Mouse (Mus musculus) forebrain, embryonic 14.5 days (tissue): ENCODE measurements at regions not wholly inside any gene's neighbourhood (a gene's known extent, or its start where the extent isn't known, plus 50 kb on each side); places are given as distances from the start of the nearest gene placed in this dataset.
A peak's percentile ranks its signal among the peaks of the same experiment; 100 is the strongest.

ENCODE experiments used
- ATAC-seq: fragments of 200-750 bp; cut with Nextera tagmentation; 2 replicates; pipeline ENCODE4 v1.8.0; 2017; ENCODE audit warnings: mild to moderate bottlenecking, moderate library complexity
- DNase-seq: peaks from one replicate; pipeline ENCODE4 v3.0.0-alpha.2; 2015; ENCODE audit warnings: low spot score
- H3K27ac ChIP-seq: fragments of 300-500 bp; sonication (generic); 2 replicates; pipeline ENCODE4 v1.5.1; 2014; ENCODE audit warnings: low read depth, mild to moderate bottlenecking, control low read depth, low read length, moderate library complexity
- H3K27me3 ChIP-seq: fragments of 300-500 bp; sonication (generic); replicated peaks from 2 replicates; pipeline ENCODE4 v1.6.1; 2014; ENCODE audit warnings: low read length, control low read depth, mixed read lengths; ENCODE audit not compliant: control insufficient read depth, insufficient read depth
- H3K36me3 ChIP-seq: fragments of 300-500 bp; sonication (generic); 2 replicates; pipeline ENCODE4 v1.6.1; 2014; ENCODE audit warnings: low read length, control low read depth; ENCODE audit not compliant: control insufficient read depth, insufficient read depth
- H3K4me1 ChIP-seq: fragments of 300-500 bp; sonication (generic); 2 replicates; pipeline ENCODE4 v1.6.1; 2014; ENCODE audit warnings: antibody characterized with exemption, low read length, control low read depth; ENCODE audit not compliant: control insufficient read depth, insufficient read depth
- H3K4me2 ChIP-seq: fragments of 300-500 bp; sonication (generic); 2 replicates; pipeline ENCODE4 v1.6.1; 2014; ENCODE audit warnings: mild to moderate bottlenecking, control low read depth, low read length
- H3K4me3 ChIP-seq: fragments of 300-500 bp; sonication (generic); 2 replicates; pipeline ENCODE4 v1.5.1; 2014; ENCODE audit warnings: low read depth, low read length, control low read depth
- H3K9ac ChIP-seq: fragments of 300-500 bp; sonication (generic); 2 replicates; pipeline ENCODE4 v1.6.1; 2014; ENCODE audit warnings: mild to moderate bottlenecking, low read length, control low read depth, moderate library complexity
- H3K9me3 ChIP-seq: fragments of 300-500 bp; sonication (generic); replicated peaks from 2 replicates; pipeline ENCODE4 v1.6.1; 2016; ENCODE audit warnings: low read length, control low read depth, mixed read lengths; ENCODE audit not compliant: control insufficient read depth
- WGBS: fragments of 180-500 bp; shearing (Covaris S2); extraction: QIAGEN DNeasy Blood & Tissue Kit; methylation state at CpG from one replicate; pipeline ENCODE4 v1.1.7; 2014; 5-methylcytosine and 5-hydroxymethylcytosine counted together

- ATAC-seq = peak; percentile 27; the same call in 1 of the 2 replicates
- 78% methylated on average over 7 of the region's 7 CpGs for WGBS
Measured at GRCm38 (mm10) chr4:62823082-62823481, 142.3 kb upstream of the Zfp618 start.

GRCm38 (mm10) chr4:62823555-62824250 is 141.7 kb upstream of the Zfp618 start:
- WGBS = 36% methylated on average over 9 of the region's 9 CpGs
- H3K9me3 ChIP-seq = no peaks in the 10 kb centered on the region
- no peak overlapping the region for H3K27ac ChIP-seq
- no peaks in the 10 kb centered on the region for H3K4me1 ChIP-seq
- H3K9ac ChIP-seq = no peak overlapping the region
- no peaks in the 10 kb centered on the region for H3K36me3 ChIP-seq
- H3K4me2 ChIP-seq = no peak overlapping the region
- H3K27me3 ChIP-seq = no peaks in the 10 kb centered on the region
- no peak overlapping the region for H3K4me3 ChIP-seq
- peak; percentile 60 for ATAC-seq
- DNase-seq = peak; percentile 74

More at GRCm38 (mm10) chr4:62823082-62823481, 142.3 kb upstream of the Zfp618 start:
- Histone ChIP-seq H3K4me2 (no peak overlapping the region), H3K4me1 (no peaks in the 10 kb centered on the region), H3K27ac (no peak overlapping the region), H3K9ac (no peak overlapping the region), H3K9me3 (no peaks in the 10 kb centered on the region), H3K27me3 (no peaks in the 10 kb centered on the region), H3K4me3 (no peak overlapping the region), H3K36me3 (no peaks in the 10 kb centered on the region)
- DNase-seq = no peak

DNA sequence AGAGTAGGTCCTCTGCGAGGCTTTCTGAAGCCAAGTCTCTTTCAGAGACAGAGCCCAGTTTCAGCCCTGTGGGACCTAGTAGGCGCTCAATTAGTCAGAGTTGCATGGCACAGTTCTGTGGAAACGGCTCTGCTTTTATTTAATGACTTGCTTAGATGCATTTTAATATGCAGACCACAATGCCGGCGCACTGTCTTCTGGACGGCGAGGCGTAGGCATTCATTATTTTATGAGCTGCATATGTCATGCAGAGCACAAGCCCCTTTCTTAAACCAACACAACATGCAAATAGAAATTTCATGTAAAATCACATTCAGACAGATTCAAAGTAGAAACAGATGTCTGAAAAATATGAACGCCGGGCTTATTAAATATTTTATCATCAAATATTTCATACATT is 140.8 kb upstream of the Zfp618 start:
- 73% methylated on average over 10 of the region's 10 CpGs for WGBS
- no peaks in the 10 kb centered on the region for H3K9me3 ChIP-seq
- H3K4me3 ChIP-seq = no peak overlapping the region
- no peaks in the 10 kb centered on the region for H3K36me3 ChIP-seq
- H3K27ac ChIP-seq = no peak overlapping the region
- no peak overlapping the region for H3K9ac ChIP-seq
- ATAC-seq (no peak), DNase-seq (peak; percentile 28)
- no peak overlapping the region for H3K4me2 ChIP-seq
- no peaks in the 10 kb centered on the region for H3K27me3 ChIP-seq
- no peaks in the 10 kb centered on the region for H3K4me1 ChIP-seq

GRCm38 (mm10) chr4:62825256-62825655 is 140.1 kb upstream of the Zfp618 start:
- Histone ChIP-seq H3K27me3 (no peaks in the 10 kb centered on the region), H3K4me2 (no peak overlapping the region), H3K36me3 (no peaks in the 10 kb centered on the region), H3K9me3 (no peaks in the 10 kb centered on the region), H3K4me1 (no peaks in the 10 kb centered on the region), H3K27ac (no peak overlapping the region), H3K4me3 (no peak overlapping the region), H3K9ac (no peak overlapping the region)
- no peak for DNase-seq
- ATAC-seq = no peak
- WGBS = 76% methylated on average over 5 of the region's 5 CpGs

DNA sequence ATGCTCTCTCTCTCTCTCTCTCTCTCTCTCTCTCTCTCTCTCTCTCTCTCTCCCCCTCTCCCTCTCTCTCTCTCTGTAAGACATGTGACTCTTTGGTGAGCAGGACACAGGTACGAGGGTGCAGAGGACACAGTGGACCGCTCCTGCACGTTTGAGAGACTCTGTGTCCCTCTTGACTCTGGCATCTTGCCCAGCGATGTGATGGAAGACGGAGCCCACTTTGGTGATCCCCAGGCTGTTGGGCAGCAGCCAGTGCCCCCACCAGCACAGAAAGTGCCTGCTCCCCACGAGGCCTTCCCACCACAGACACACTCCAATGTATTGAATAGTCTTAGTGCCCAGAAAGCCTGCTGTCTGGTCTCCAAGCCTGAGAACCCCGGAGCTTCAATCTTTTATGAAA is 136.4 kb upstream of the Zfp618 start:
- ATAC-seq (no peak; the same call in 1 of the 2 replicates), DNase-seq (peak; percentile 31)
- H3K4me1 ChIP-seq = peaks cover 3% of the 10 kb centered on the region; the same call in 1 of the 2 replicates
- H3K9ac ChIP-seq = no peak overlapping the region
- no peak overlapping the region for H3K4me3 ChIP-seq
- WGBS = 57% methylated on average over 7 of the region's 7 CpGs
- no peak overlapping the region for H3K4me2 ChIP-seq
- H3K9me3 ChIP-seq = no peaks in the 10 kb centered on the region
- H3K36me3 ChIP-seq = no peaks in the 10 kb centered on the region
- no peak overlapping the region for H3K27ac ChIP-seq
- H3K27me3 ChIP-seq = no peaks in the 10 kb centered on the region

DNA sequence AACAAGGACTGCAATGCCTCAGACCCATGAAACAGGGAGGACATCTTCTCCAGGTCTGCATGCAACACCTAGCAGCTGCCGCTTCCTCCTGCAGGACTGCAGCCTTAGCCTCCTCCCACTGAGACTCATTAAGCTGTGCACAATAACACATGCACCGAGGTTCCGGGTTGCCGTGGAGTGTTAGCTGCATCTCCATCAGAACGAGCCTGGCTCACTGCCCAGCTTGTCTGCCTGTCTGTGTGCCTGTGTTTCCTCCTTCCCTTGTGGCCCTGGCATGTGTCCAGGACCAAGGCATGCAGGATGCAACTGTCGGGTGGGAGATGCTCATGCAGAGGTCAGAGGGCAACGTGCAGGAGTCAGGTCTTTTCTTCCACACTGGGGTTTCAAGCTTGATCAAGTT is 131.4 kb upstream of the Zfp618 start:
- H3K4me3 ChIP-seq = no peak overlapping the region
- H3K27me3 ChIP-seq = no peaks in the 10 kb centered on the region
- H3K9me3 ChIP-seq = no peaks in the 10 kb centered on the region
- peak overlapping the region; percentile 32; the same call in 1 of the 2 replicates for H3K9ac ChIP-seq
- 2% methylated on average over 7 of the region's 7 CpGs for WGBS
- peaks cover 5% of the 10 kb centered on the region; the same call in 1 of the 2 replicates for H3K4me1 ChIP-seq
- H3K4me2 ChIP-seq = no peak overlapping the region
- H3K27ac ChIP-seq = 0 out of 2 replicates have a peak overlapping the region, but pooled peaks have one; percentile 14
- ATAC-seq (peak; percentile 90), DNase-seq (peak; percentile 88)
- no peaks in the 10 kb centered on the region for H3K36me3 ChIP-seq

DNA sequence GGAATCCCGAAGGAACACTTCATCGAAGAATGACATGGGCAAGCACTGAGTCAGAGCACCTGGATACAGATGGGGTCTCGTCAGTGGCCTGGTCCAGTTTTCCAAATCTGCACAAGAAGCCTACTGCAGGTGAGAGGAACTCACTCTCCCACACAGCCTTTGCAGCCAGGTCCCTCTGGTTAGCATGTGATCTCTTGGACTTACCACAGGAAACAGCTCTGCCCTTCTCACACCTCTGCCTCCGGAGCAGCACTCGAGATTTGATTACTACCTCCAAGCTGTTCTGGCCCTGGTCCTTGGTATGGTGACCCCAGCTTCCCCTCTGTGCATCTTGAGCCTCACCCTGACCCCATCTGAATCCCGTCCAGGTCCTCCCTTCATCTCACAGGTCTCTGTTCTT is 128.5 kb upstream of the Zfp618 start:
- no peaks in the 10 kb centered on the region for H3K36me3 ChIP-seq
- DNase-seq (no peak), ATAC-seq (no peak)
- WGBS = 70% methylated on average over 6 of the region's 6 CpGs
- H3K27me3 ChIP-seq = no peaks in the 10 kb centered on the region
- no peaks in the 10 kb centered on the region for H3K9me3 ChIP-seq
- H3K9ac ChIP-seq = no peak overlapping the region
- H3K27ac ChIP-seq = no peak overlapping the region
- peaks cover 5% of the 10 kb centered on the region; the same call in 1 of the 2 replicates for H3K4me1 ChIP-seq
- no peak overlapping the region for H3K4me2 ChIP-seq
- no peak overlapping the region for H3K4me3 ChIP-seq

DNA sequence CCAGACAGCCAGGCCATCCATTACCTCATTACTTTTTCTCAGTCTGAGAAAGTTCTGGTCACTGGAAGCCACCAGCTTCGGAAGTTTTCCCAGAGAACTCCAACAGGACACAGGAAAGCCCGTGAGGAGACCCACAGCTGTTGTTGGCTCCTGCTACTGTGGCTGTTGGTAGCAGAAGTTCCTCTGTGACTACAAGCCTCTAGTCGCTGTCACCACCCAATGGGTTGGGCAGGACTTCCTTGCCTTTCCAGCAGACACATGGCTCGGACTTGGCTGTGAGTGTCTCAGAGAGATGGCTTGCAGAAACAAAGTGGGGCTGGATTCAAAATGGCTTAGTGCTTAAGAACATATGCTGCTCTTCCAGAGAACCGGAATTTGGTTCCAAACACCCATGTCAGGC is 114.8 kb upstream of the Zfp618 start:
- WGBS = 81% methylated on average over 5 of the region's 5 CpGs
- DNase-seq = no peak
- H3K9me3 ChIP-seq = no peaks in the 10 kb centered on the region
- H3K4me1 ChIP-seq = no peaks in the 10 kb centered on the region
- no peak overlapping the region for H3K4me3 ChIP-seq
- H3K27me3 ChIP-seq = no peaks in the 10 kb centered on the region
- H3K36me3 ChIP-seq = no peaks in the 10 kb centered on the region
- no peak overlapping the region for H3K27ac ChIP-seq
- no peak overlapping the region for H3K4me2 ChIP-seq
- no peak overlapping the region for H3K9ac ChIP-seq
- no peak for ATAC-seq

GRCm38 (mm10) chr4:62853335-62853734 is 112.0 kb upstream of the Zfp618 start:
- no peaks in the 10 kb centered on the region for H3K4me1 ChIP-seq
- 89% methylated on average over 1 of the region's 1 CpGs for WGBS

More at GRCm38 (mm10) chr4:62853335-62853734, 112.0 kb upstream of the Zfp618 start:
- no peak overlapping the region for H3K27ac ChIP-seq
- no peak overlapping the region for H3K9ac ChIP-seq
- H3K4me3 ChIP-seq = no peak overlapping the region
- no peak overlapping the region for H3K4me2 ChIP-seq
- no peaks in the 10 kb centered on the region for H3K36me3 ChIP-seq
- ATAC-seq (no peak), DNase-seq (no peak)
- H3K9me3 ChIP-seq = no peaks in the 10 kb centered on the region
- no peaks in the 10 kb centered on the region for H3K27me3 ChIP-seq
